Mouse (Mus musculus): ENCODE data around the gene Hbs1l. TPM values are rescaled to one million over a fixed set of nuclear protein-coding genes. Genes with fewer than 3 reads are reported as not detected.

The Hbs1l gene
- total RNA-seq (2021), result 10 to 100 TPM; 68.9 to 70.3 TPM
- long read RNA-seq, experiment 1, transcript Hbs1l-209 (18 exons, 2,733 nt), result major isoform, 46 of 67 reads
- long read RNA-seq, experiment 1, partial matches to known transcripts, result 1 of 67 reads
- long read RNA-seq, experiment 1, other reads (novel, unspliced or antisense), result 16 of 67 reads
- long read RNA-seq, experiment 2, transcript Hbs1l-209 (18 exons, 2,733 nt), result major isoform, 127 of 163 reads
- long read RNA-seq, experiment 2, partial matches to known transcripts, result 9 of 163 reads
- long read RNA-seq, experiment 2, other reads (novel, unspliced or antisense), result 23 of 163 reads

DNA sequence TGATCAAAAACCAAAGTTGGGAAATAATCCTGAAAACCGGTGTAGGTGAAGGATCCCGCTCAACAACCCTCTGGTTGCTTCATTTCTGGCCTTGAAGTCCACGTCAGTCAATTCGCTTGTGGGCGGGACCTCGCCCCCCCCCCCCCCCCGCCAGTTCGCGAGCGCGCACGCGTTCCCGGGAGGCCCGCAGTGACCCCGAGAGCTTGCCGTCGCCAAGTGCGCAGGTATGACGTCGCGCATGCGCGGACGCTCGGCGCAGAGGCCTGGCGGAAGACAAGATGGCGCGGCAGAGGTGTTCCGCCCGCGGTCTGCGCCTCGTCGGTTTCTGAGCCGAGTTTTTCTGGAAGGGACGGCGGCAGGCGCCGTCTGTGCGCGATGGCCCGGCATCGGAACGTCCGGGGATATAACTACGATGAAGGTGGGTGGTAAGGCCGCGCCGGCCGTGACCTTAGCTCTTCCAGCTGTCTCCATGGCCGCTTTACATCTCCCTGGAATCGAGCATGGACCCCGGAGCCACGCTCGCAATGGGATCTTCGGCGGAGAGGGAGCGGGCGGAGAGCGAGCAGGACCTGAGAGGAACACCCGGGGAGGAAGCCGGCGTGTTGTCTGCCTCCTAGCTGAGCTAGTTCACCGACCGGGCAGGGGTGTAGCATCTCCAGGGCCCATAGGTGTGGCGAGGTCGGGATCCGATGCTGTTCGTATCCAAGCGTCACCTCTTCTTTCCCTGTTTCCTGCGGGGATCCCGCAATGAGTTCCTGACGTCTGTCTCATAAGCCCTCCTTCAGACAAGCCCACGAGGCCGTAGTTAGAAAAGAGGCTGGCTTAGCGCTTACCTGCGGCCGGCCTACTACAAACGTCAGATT, at the start of gene Hbs1l:
Hbs1l (plus strand) TSS at position 221 of the 863 bp plus-strand sequence.
- DNase-seq (ENCODE audit: low spot score in 2 of 2), result peak; percentile 67 to 87

DNA sequence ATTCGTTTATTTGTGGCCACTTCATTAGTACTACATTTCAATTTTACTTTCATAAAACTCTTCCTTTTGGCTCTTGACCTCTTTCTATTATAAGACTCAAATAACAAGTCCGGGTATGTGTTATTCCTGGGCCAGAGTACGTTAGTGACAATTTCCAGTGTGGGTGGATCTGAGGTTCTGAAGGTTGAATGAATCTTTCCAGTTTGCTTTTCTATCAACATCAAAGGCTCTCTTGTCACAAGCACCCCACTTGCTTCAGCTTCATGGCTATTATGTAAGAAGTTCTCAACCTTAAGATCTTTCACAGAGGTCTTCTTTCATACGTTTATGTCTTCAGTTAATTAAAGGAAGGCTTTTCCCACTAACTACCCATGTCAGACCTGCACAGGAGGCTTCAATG, 47.2 kb upstream of the Hbs1l start:
- DNase-seq (ENCODE audit: low spot score in 2 of 2), result no peak

DNA sequence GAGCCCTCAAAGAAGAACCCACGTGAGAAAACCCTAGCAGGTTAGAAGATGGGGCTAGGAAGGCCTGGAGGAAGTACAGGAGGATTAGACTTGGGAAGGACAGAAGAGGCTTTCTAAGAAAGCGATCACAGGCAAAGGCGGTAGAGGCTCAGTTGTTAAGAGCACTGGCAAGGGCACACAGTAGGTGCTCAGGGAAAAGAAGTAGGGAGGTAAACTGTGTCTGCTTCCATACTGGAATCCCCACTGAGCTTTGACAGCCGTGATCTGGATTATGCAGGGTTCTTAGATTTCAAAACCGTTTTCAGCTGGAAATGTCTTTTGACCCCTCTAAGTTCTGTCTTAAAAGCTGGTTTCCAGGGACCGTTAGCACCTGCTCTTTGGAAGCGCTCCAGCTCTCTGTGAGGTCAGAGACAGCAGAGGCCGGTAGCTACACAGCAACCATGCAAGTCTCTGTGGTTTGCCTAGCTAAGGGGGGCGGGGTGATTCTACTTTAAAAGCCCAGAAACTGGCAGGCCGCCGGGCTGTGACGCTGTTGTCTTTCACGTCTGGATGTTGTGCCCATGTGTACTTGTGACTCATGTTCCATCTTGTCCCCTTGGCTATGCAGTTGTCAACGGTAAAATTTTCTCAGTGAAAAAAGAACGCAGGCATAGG, 43.8 kb upstream of the Hbs1l start:
- peak in 1 of 2 experiments; percentile 9 for DNase-seq (ENCODE audit: low spot score in 2 of 2)

DNA sequence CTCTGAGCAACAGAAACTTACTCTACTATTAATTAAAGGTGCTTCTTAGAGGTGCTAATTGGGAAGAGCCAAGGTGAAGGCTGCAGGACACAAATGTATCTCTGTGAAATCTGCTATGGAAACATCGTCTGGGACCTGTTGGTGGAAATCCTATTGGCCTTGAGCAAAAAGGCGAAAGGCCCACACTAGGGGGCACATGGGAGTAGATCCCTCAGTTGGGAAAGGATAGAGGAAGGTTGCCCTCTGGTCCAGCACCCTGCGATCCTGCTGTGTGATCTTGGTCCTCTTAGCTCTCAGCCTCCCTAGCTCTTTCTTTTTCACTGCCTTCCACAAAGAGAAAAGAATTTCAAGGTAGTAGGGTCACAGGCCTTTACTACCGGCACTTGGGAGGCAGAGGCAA, 43.0 kb upstream of the Hbs1l start:
- no peak for DNase-seq (ENCODE audit: low spot score in 2 of 2)

DNA sequence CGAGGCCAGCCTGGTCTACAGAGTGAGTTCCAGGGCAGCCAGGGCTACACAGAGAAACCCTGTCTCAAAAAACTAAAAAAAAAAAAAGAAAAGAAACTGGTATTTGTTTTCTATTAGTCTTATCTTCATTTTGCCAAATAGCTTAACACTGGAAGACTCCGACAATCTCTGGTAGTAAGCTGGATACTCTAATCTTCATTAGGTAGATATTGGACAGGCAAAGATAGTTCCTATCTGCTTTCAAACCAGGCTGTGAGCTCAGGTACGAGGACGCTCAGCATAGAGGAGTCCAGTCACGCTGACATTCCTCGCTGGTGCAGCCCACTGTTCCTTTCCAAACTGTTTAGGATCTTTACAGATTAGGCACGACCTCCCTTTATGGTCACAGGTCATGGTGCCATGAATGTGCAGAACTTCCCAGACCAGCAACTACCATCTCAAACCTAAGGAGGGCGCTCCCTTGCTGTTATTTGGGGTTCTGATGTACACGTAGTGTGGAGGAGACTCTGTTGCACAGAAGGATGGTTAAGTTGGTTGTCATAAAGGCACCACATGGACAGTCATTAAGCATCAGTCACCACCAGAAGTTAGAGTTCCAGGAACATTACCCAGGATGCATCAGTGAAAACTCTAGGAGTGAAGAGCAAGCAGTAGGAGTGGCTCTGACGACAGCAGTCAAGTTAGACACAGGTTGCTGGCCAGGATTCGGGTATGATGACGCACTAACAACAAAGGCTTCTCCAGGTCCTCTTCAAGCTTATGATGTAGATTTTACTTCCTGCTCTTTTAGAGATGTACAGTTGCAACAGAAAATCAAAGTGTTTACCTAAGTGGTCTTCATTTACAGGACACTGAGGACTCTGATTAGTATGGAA, 41.3 kb upstream of the Hbs1l start:
- DNase-seq (ENCODE audit: low spot score in 2 of 2), result no peak

DNA sequence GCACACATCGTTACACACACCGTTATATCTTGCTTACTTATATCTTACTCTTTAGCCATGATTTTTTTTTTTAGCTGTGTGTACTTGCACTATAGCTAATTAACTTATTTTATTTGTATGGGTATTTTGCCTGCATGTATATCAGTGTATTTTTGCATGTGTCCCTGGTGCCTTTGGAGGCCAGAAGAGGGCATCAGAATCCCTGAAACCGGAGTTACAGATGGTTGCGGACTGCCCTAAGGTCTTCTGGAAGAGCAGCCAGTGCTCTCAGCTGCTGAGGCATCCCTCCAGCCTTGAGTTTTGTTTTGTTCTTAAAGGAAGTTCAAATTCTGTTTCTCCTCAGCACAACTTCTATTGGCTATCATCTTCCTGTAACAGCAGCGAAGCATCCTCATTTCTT, 38.5 kb upstream of the Hbs1l start:
- DNase-seq (ENCODE audit: low spot score in 2 of 2), result no peak

DNA sequence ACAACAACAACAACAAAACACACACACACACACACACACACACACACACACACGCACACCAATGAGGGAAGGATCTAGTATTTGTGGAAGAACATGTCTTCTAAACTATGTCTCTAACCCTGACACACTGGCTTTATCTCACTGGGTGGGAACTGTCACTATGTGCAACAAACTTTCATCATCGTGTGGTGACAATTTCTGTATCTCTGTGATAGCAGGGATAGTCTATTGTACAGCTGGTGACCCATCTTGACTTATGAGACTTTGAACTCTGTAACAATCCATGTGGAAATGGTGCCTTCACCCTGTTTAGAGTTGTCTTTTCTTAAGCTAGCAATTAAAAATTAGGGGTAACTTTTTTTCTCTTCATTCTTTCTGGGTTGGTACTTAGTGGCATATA, 36.1 kb upstream of the Hbs1l start:
- no peak for DNase-seq (ENCODE audit: low spot score in 2 of 2)

DNA sequence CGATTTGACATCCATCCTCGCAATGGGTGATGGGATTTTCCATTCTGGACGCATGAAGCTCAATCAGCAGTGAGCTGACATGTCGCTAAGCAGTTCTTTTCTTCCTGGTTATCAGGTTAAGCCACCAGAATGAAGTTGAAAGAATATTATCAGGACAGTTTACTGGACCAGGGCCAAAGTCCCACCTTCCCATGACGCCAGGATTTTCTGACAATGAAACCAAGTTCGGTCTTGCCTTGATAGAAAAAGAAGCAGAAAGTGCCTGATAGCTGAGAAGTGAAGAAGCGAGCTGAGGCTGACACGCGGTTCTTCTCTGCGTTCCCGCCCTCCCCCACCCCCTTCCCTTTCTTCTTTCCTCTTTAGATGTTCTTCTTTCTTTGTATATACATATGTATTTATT, 30.6 kb upstream of the Hbs1l start:
- no peak for DNase-seq (ENCODE audit: low spot score in 2 of 2)

DNA sequence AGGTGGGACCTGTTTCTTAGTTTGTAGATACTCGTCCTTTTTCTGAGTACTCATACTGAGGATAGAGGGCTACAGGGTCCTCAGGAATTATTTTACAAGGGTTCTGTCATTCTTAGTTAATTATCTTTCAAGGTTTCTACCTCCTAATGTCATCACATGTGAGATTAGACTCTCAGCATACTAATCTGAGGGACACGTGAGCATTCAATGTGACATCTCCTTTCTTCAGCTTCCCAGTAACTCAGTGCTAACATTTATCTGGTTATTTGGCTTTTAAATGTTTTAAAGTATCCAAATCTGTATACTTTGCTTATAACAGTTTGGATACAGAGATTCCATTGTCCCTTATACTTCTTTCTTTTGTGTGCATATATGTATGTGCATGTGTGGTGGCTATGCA, 28.3 kb upstream of the Hbs1l start:
- DNase-seq (ENCODE audit: low spot score in 2 of 2), result no peak

DNA sequence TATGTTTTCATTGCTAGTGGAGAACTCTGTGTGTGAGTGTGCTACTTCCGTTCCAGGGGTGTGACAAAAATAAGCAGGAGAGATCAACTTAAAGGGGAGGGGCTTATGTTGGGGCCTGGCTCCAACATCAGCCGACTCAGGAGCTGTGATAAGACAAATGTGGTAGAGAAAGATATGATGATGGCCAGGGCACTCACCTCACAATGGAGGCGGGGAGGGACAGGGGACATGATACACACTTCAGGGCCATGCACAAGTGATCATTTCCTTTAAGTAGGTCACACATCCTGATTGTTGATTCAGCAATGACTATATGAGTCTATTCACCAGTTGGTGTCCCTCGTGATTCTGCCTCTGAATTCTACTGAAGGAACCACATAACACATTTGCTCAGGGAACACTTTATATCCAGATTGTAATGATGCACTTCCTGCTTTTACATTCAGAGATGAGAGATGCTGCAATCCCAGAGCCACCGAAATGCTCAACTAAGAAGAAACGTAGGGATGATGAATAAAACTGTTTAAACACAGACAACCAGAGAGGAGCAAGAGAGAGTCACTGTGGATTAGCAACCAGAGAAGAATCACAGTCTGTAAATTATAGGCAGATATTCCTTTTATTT, 26.9 kb upstream of the Hbs1l start:
- no peak for DNase-seq (ENCODE audit: low spot score in 2 of 2)

DNA sequence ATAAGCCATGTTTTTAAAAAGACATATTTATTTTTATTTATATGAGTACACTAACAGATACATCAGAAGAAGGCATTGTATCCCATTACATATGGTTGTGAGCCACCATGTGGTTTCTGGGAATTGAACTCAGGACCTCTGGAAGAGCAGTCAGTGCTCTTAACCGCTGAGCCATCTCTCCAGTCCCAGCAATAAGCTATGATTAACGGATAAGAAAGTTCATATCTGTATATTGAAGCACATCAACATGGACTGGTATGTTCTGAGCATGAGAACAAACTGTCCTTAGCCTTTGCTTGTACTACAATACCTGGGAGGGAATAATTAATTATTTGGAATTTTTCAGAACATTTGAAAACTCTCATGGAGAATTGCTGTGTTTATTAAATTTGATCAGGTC, 25.9 kb upstream of the Hbs1l start:
- no peak for DNase-seq (ENCODE audit: low spot score in 2 of 2)

DNA sequence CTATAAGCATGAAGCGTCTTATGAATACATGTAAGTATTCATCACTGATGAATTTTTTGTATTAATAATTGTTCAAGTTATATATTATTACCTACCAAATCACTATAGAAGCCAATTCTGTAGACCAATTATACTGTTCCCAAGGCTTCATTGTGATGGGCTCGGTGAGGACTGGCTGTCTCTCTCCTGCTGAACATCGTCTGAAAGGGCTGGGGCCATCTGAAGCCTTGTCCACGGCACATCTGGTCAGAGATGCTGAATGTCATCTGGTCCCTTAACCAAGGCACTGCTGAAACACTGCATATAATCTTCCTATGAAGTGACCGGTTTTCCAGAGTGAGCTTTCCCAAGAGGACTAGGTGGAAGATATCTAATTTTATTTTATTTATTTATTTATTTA, 24.9 kb upstream of the Hbs1l start:
- no peak for DNase-seq (ENCODE audit: low spot score in 2 of 2)

DNA sequence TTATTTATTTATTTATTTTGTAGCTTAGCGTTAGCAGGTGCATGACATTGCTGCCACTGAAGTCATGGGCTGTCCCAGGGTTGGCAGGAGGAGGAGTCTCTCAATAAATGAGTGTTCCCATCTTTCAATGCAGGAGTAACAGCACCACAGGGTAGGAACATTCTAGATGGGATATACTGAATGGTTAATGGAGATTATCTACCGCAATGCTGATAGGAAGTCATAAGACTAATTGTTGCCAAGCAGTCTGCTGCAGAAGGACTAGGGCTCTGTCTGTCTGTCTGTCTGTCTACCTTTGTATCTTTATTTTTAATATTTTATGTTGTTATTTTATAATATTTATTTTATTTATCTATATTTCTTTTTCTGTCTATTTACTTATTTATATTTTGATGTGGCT, 24.5 kb upstream of the Hbs1l start:
- no peak for DNase-seq (ENCODE audit: low spot score in 2 of 2)

DNA sequence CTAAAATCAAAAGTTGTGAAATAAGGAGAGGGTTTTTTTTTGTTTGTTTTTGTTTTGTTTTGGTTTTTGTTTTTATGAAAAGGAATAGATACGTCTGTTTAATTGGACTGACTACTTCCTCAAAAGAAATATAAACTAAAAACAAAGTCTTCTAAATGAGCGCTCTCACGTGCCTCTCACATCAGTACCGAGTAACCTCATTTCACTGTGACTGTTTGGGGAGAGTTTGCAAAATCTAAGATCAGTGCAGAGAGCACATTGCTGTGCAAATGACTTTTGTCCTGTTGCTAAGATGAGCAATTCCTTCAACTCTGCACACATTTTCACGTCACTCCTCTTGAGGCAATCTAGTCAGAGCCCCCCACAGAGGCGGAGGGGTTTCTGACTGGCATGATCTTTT, 24.0 kb upstream of the Hbs1l start:
- DNase-seq (ENCODE audit: low spot score in 2 of 2), result no peak

DNA sequence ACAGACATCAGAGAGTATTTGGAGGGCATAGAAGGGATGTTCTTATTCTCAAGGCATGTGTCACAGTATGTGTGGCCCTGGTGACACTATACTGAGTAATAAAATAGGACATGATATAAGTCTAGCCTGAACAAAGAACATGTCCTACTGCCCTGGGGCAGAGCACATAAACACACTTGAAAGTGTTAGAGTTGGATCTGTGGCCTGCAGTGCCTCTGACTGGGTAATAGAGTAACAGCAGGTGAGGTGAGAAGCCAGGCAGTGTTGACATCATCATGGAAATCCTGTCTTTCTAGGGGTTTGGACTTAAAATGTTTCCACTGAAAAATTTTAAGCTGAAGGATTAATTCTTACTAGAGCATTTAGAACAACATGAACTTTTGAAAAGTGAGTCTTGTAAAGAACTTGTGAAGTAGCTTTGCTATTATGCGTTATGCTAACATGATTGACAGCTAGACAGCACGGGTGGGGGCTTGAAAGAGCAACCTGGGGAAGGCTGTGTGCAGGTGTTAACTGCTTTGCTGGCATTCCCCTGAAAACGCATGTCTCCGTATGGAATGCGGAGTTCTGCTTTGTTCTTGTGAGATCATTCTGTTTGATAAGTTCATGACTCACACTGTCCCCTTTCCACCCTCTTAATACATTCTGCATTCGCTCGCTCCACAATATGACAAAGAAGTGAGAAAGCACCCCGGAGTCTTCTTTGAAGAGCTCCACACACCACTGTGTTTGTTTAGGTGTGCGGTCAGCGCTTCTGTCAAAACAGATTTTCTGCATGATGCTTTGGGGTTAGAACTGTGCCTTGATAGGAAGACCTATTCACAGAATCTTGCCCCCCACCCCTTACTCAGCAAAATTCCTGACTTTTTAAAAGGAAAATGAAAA, 8.3 kb upstream of the Hbs1l start:
- DNase-seq (ENCODE audit: low spot score in 2 of 2), result no peak

DNA sequence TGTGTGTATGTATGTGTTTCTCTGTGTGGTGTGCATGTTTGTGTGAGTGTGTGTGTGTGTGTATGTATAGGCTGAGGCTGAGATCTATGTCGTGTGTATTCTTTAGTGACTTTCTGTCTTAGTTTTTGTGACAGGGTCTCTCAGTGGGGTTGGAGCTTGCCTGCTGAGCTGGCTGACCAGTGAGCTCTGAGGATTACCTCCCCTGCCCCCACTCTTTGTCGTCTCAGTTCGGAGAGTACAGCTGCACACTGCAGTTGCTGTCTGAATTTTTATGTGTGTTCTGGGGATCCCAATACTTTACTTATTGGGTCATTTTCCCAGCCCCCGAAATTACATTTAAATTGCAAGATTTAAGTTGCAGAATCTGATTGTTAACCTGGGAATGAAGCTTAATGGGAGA, 4.6 kb upstream of the Hbs1l start:
- DNase-seq (ENCODE audit: low spot score in 2 of 2), result no peak

DNA sequence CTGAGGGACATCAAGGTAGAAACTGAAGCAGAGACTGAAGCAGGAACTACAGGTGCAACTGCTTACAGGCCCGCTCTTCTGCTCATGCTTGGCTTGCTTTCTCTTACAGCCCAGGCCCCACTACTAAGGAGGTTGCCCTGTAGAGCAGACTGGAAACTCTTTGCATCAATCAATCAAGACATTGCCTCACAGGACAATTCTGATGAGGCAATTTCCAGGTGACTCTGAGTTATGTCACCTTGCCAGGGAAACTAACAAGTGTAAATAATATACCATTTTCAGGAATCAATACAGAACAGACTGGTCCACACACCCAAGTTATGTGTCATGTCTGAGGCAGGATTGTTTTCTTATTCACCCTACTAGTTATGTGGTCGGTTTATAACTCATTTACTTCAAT, 1.6 kb upstream of the Hbs1l start:
- DNase-seq (ENCODE audit: low spot score in 2 of 2), result no peak

DNA sequence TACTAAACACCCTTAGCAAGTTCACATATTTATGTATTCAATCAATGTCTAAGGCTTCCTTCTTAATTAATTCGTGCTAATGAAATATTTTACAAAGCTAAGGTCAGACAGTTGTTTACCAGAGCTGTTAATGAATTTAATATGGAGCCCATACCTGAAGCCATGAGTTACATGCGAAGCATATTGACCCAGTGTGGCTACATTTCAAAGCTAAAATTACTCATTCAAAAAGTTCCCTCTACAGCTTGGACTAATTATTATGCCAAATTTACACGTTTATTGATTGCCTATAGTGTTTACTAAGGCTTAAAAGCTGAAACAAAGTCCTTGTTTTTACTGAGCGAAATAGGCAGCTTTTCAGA, 401 bp upstream of the Hbs1l start:
- DNase-seq (ENCODE audit: low spot score in 2 of 2), result no peak

DNA sequence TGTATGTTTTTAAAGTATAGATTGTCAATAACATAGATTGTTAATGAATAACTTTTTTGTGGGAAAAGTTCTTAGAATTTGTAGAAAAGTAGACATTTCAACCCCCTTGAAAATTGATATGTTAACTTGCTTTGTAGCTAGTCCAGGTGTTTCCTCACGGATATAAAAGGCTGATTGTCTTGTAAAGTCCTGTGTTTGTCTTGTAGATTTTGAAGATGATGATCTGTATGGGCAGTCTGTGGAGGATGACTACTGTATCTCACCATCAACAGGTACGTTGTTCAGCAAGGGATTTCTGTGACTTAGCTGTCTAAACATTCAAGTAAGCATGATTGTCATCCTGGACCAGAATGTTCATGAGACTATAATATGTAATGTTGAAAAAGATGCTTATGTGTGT, 3.2 kb downstream of the Hbs1l start:
- no peak for DNase-seq (ENCODE audit: low spot score in 2 of 2)

DNA sequence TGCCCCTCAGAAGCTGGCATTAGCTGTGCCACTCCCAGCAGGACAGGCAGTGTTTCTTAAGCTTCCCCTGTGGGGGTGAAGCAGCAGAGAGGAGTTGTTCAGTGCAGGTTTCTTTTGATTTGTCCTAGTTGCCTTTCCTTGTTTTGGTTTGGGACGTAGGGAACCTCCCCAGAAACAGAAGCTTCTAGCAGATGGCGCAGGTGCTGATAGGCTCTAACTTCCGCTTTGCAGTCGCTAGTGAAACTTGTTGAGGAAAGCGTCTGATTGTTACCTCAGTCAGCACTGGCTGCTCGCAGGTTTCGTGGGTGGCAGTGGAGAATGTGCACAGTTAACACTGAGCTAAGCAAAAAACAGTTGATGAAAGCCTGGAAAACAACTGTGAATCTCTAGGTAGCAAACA, 6.0 kb downstream of the Hbs1l start:
- no peak for DNase-seq (ENCODE audit: low spot score in 2 of 2)

All from adrenal gland, postnatal 4 days (tissue).